Mouse (Mus musculus): ENCODE results near the gene Adprhl2. TPM values are rescaled to one million over a fixed set of nuclear protein-coding genes. Genes with fewer than 3 reads are reported as not detected.

Adprhl2 gene
- polyA plus RNA-seq, 1 experiment from 2014 or later: 25.1 TPM

- H3K9ac ChIP-seq (ENCODE audit: low read length): no peak overlapping the region
- peaks cover 42% of the 10 kb centered on the region for H3K27me3 ChIP-seq (ENCODE audit: control insufficient read depth, insufficient read depth, low read length)
- no peak overlapping the region for H3K4me2 ChIP-seq (ENCODE audit: low read length)
- no peaks in the 10 kb centered on the region for H3K9me3 ChIP-seq (ENCODE audit: control insufficient read depth, low read length)
- peaks cover 12 to 16% of the 10 kb centered on the region in 2 experiments for H3K4me1 ChIP-seq (ENCODE audit: control insufficient read depth in 2 of 2, insufficient read depth in 2 of 2, low read length in 2 of 2)
- no peak for ATAC-seq (ENCODE audit: insufficient number of reproducible peaks, insufficient read depth, low FRiP score, low read depth)
- H3K4me3 ChIP-seq (ENCODE audit: control insufficient read depth in 1 of 2, insufficient read depth in 1 of 2, low read depth in 1 of 2, low read length in 2 of 2): no peak overlapping the region
- no peak overlapping the region for H3K27ac ChIP-seq (replicated peaks in 1 of 2; ENCODE audit: control insufficient read depth in 1 of 2, insufficient read depth in 1 of 2, low read depth in 2 of 2, low read length in 2 of 2)
- H3K36me3 ChIP-seq (ENCODE audit: control insufficient read depth, insufficient read depth, low read length): no peaks in the 10 kb centered on the region
- 41% methylated on average over 4 of the region's 4 CpGs for WGBS
These were observed 25.6 kb downstream of the Adprhl2 start for GRCm38 (mm10) chr4:126295937-126296336.

- WGBS: 69% methylated on average over 6 of the region's 6 CpGs
- no peaks in the 10 kb centered on the region for H3K9me3 ChIP-seq (ENCODE audit: control insufficient read depth, low read length)
These were observed 26.4 kb downstream of the Adprhl2 start for GRCm38 (mm10) chr4:126295152-126295551.

GRCm38 (mm10) chr4:126291196-126291595 is 30.3 kb downstream of the Adprhl2 start:
- ATAC-seq (ENCODE audit: insufficient number of reproducible peaks, insufficient read depth, low FRiP score, low read depth): no peak
- Histone ChIP-seq H3K27me3 (ENCODE audit: control insufficient read depth, insufficient read depth, low read length) (peaks cover 56% of the 10 kb centered on the region), H3K9me3 (ENCODE audit: control insufficient read depth, low read length) (no peaks in the 10 kb centered on the region), H3K36me3 (ENCODE audit: control insufficient read depth, insufficient read depth, low read length) (no peaks in the 10 kb centered on the region), H3K4me2 (ENCODE audit: low read length) (no peak overlapping the region), H3K27ac (replicated peaks in 1 of 2; ENCODE audit: control insufficient read depth in 1 of 2, insufficient read depth in 1 of 2, low read depth in 2 of 2, low read length in 2 of 2) (no peak overlapping the region), H3K4me3 (ENCODE audit: control insufficient read depth in 1 of 2, insufficient read depth in 1 of 2, low read depth in 1 of 2, low read length in 2 of 2) (no peak overlapping the region), H3K4me1 (ENCODE audit: control insufficient read depth in 2 of 2, insufficient read depth in 2 of 2, low read length in 2 of 2) (peaks cover 6 to 8% of the 10 kb centered on the region in 2 experiments), H3K9ac (ENCODE audit: low read length) (no peak overlapping the region)
- 15% methylated on average over 13 of the region's 13 CpGs for WGBS

More at GRCm38 (mm10) chr4:126295152-126295551, 26.4 kb downstream of the Adprhl2 start:
- no peak overlapping the region for H3K27ac ChIP-seq (replicated peaks in 1 of 2; ENCODE audit: control insufficient read depth in 1 of 2, insufficient read depth in 1 of 2, low read depth in 2 of 2, low read length in 2 of 2)
- no peak overlapping the region for H3K9ac ChIP-seq (ENCODE audit: low read length)
- H3K4me1 ChIP-seq (ENCODE audit: control insufficient read depth in 2 of 2, insufficient read depth in 2 of 2, low read length in 2 of 2): peaks cover 11 to 13% of the 10 kb centered on the region in 2 experiments
- H3K36me3 ChIP-seq (ENCODE audit: control insufficient read depth, insufficient read depth, low read length): no peaks in the 10 kb centered on the region
- peaks cover 42% of the 10 kb centered on the region for H3K27me3 ChIP-seq (ENCODE audit: control insufficient read depth, insufficient read depth, low read length)
- ATAC-seq (ENCODE audit: insufficient number of reproducible peaks, insufficient read depth, low FRiP score, low read depth): no peak
- H3K4me2 ChIP-seq (ENCODE audit: low read length): no peak overlapping the region
- no peak overlapping the region for H3K4me3 ChIP-seq (ENCODE audit: control insufficient read depth in 1 of 2, insufficient read depth in 1 of 2, low read depth in 1 of 2, low read length in 2 of 2)

DNA sequence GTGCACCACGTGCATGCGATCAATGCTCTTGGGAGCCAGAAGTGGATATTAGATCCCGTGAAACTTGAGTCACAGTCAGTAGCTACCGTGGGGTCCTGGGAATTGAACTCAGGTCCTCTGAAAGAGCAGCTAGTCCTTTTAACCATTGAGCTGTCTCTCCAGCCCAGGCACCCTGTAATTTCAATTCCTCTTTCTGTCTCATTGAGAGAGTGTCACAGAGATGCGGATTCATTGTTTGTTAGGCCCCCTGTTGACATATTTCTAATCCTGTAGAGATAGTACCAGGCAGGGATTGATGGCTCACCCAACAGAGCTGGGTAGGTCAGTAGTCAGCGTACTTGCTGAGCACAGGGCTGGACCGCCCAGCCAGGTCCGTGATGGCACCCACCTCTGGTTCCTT is 31.2 kb downstream of the Adprhl2 start:
- Histone ChIP-seq H3K27me3 (ENCODE audit: control insufficient read depth, insufficient read depth, low read length) (peaks cover 56% of the 10 kb centered on the region), H3K4me3 (ENCODE audit: control insufficient read depth in 1 of 2, insufficient read depth in 1 of 2, low read depth in 1 of 2, low read length in 2 of 2) (no peak overlapping the region), H3K9me3 (ENCODE audit: control insufficient read depth, low read length) (peaks cover 5% of the 10 kb centered on the region; the same call in 1 of the 2 replicates), H3K9ac (ENCODE audit: low read length) (no peak overlapping the region), H3K36me3 (ENCODE audit: control insufficient read depth, insufficient read depth, low read length) (no peaks in the 10 kb centered on the region), H3K27ac (replicated peaks in 1 of 2; ENCODE audit: control insufficient read depth in 1 of 2, insufficient read depth in 1 of 2, low read depth in 2 of 2, low read length in 2 of 2) (no peak overlapping the region), H3K4me1 (ENCODE audit: control insufficient read depth in 2 of 2, insufficient read depth in 2 of 2, low read length in 2 of 2) (peaks cover 7% of the 10 kb centered on the region in 2 experiments), H3K4me2 (ENCODE audit: low read length) (no peak overlapping the region)
- 81% methylated on average over 8 of the region's 8 CpGs for WGBS
- no peak for ATAC-seq (ENCODE audit: insufficient number of reproducible peaks, insufficient read depth, low FRiP score, low read depth)

DNA sequence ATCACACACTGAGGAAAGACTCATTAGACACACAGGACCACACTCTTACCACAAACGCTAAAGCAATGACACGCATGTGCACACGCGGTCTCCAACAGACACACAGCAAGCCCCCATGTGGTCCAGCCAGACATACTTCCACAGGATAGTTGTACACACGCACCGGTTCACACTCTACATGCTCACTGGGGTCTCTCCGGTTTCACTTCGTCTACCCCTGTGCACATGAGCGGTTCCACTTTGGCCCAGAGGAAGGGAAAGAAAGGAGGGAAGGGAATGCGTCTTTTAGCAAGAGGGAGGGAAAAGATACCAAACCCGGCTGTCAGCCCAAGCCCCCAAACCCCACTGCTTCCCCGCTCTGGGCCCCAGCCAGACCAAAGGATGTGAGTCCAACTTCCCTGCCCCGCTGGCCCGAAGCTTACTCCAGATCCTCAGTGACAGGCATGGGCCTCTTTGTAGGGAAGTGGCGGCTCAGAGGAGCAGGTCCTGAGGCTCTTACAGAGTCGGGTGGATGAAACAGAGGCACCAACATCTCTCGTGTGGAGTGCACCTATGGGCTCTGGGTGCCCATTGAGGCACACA is 33.3 kb downstream of the Adprhl2 start:
- no peak overlapping the region for H3K9ac ChIP-seq (ENCODE audit: low read length)
- 32% methylated on average over 17 of the region's 17 CpGs for WGBS
- peak overlapping the region; percentile 37 for H3K4me2 ChIP-seq (ENCODE audit: low read length)
- H3K36me3 ChIP-seq (ENCODE audit: control insufficient read depth, insufficient read depth, low read length): no peaks in the 10 kb centered on the region
- H3K9me3 ChIP-seq (ENCODE audit: control insufficient read depth, low read length): peaks cover 5% of the 10 kb centered on the region; the same call in 1 of the 2 replicates
- no peak overlapping the region for H3K27ac ChIP-seq (replicated peaks in 1 of 2; ENCODE audit: control insufficient read depth in 1 of 2, insufficient read depth in 1 of 2, low read depth in 2 of 2, low read length in 2 of 2)
- H3K27me3 ChIP-seq (ENCODE audit: control insufficient read depth, insufficient read depth, low read length): peaks cover 63% of the 10 kb centered on the region
- H3K4me3 ChIP-seq (ENCODE audit: control insufficient read depth in 1 of 2, insufficient read depth in 1 of 2, low read depth in 1 of 2, low read length in 2 of 2): peak overlapping the region in 1 of 2 experiments; percentile 2; a peak in 1 of 4 replicates
- H3K4me1 ChIP-seq (ENCODE audit: control insufficient read depth in 2 of 2, insufficient read depth in 2 of 2, low read length in 2 of 2): peaks cover 7% of the 10 kb centered on the region in 2 experiments
- no peak for ATAC-seq (ENCODE audit: insufficient number of reproducible peaks, insufficient read depth, low FRiP score, low read depth)

- Histone ChIP-seq H3K9ac (ENCODE audit: low read length) (no peak overlapping the region), H3K4me2 (ENCODE audit: low read length) (peak overlapping the region; percentile 65), H3K9me3 (ENCODE audit: control insufficient read depth, low read length) (peaks cover 5% of the 10 kb centered on the region; the same call in 1 of the 2 replicates), H3K4me1 (ENCODE audit: control insufficient read depth in 2 of 2, insufficient read depth in 2 of 2, low read length in 2 of 2) (peaks cover 7% of the 10 kb centered on the region in 2 experiments), H3K36me3 (ENCODE audit: control insufficient read depth, insufficient read depth, low read length) (no peaks in the 10 kb centered on the region), H3K27me3 (ENCODE audit: control insufficient read depth, insufficient read depth, low read length) (peaks cover 63% of the 10 kb centered on the region), H3K27ac (replicated peaks in 1 of 2; ENCODE audit: control insufficient read depth in 1 of 2, insufficient read depth in 1 of 2, low read depth in 2 of 2, low read length in 2 of 2) (no peak overlapping the region), H3K4me3 (ENCODE audit: control insufficient read depth in 1 of 2, insufficient read depth in 1 of 2, low read depth in 1 of 2, low read length in 2 of 2) (peak overlapping the region in 1 of 2 experiments; percentile 46; a peak in 1 of 4 replicates)
- 25% methylated on average over 11 of the region's 11 CpGs for WGBS
- no peak for ATAC-seq (ENCODE audit: insufficient number of reproducible peaks, insufficient read depth, low FRiP score, low read depth)
These were observed 34.1 kb downstream of the Adprhl2 start for GRCm38 (mm10) chr4:126287302-126287995.

- peaks cover 7% of the 10 kb centered on the region in 2 experiments for H3K4me1 ChIP-seq (ENCODE audit: control insufficient read depth in 2 of 2, insufficient read depth in 2 of 2, low read length in 2 of 2)
- 2% methylated on average over 42 of the region's 42 CpGs for WGBS
- H3K27ac ChIP-seq (replicated peaks in 1 of 2; ENCODE audit: control insufficient read depth in 1 of 2, insufficient read depth in 1 of 2, low read depth in 2 of 2, low read length in 2 of 2): no peak within 1 kb of the TSS
- H3K27me3 ChIP-seq (ENCODE audit: control insufficient read depth, insufficient read depth, low read length): peaks cover 63% of the 10 kb centered on the region
- no peaks in the 10 kb centered on the region for H3K36me3 ChIP-seq (ENCODE audit: control insufficient read depth, insufficient read depth, low read length)
- no peak for ATAC-seq (ENCODE audit: insufficient number of reproducible peaks, insufficient read depth, low FRiP score, low read depth)
- peak within 1 kb of the TSS; percentile 42 to 46 for H3K4me3 ChIP-seq (ENCODE audit: control insufficient read depth in 1 of 2, insufficient read depth in 1 of 2, low read depth in 1 of 2, low read length in 2 of 2)
- H3K9me3 ChIP-seq (ENCODE audit: control insufficient read depth, low read length): peaks cover 5% of the 10 kb centered on the region; the same call in 1 of the 2 replicates
- H3K4me2 ChIP-seq (ENCODE audit: low read length): peak within 1 kb of the TSS; percentile 65
- H3K9ac ChIP-seq (ENCODE audit: low read length): peak within 1 kb of the TSS; percentile 55
These were observed 35.0 kb downstream of the Adprhl2 start, which contains the start of gene Col8a2 for GRCm38 (mm10) chr4:126286492-126286891. Col8a2 (plus strand) TSS chr4:126286793.

Measured in heart, embryonic 14.5 days (tissue).